In the genomic region with DNA sequence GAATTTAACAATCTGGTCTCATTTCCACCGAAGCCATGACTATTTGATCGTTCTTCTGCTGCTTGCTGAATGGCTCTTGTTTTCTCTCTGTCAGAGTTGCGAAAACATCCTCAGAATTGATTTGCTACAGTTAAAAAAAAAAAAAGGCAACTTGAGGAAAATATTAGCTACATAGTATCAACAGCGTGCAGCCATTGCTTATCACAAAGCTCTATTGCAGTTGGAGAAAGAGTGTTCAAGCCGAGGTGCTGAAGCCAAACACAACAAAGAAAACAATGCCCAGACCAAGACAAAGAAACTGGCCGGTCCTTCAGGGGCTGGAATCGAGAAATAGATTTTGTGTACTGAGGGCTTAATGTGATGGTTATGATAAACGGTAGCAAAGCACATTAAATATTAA, we compare ENCODE assay signal across 27 mouse cellular contexts. TPM values are rescaled to one million over a fixed set of nuclear protein-coding genes. Genes with fewer than 3 reads are reported as not detected.
DNase-seq lines count a peak whose midpoint lies in the region; ATAC-seq and TF ChIP-seq lines count a peak whose summit lies in the region.
"Had no signal": no experiment of that assay in that cellular context is flagged by ENCODE, and none has a peak within 500 bp of the region (broad histone marks: within the 10 kb centered on the region; RNA-seq: fewer than 3 reads in every experiment).

No protein-coding gene starts in this region.

- ATAC-seq in heart, embryonic 11.5 days (replicated peaks; ENCODE audit: insufficient number of reproducible peaks, low FRiP score, low TSS enrichment) = no peak
- ATAC-seq in heart, embryonic 14.5 days (ENCODE audit: insufficient number of reproducible peaks, insufficient read depth, low FRiP score, low read depth) = no peak
- no peak for ATAC-seq in liver, embryonic 12.5 days
- ATAC-seq in liver, postnatal 0 days = no peak
- ATAC-seq: forebrain, embryonic 15.5 days; intestine, postnatal 0 days had no signal

- no peaks in the 10 kb centered on the region for H3K79me2 ChIP-seq in heart, adult 2 months (replicated peaks; ENCODE audit: control insufficient read depth, insufficient read depth, low read length)

- WGBS in heart, embryonic 11.5 days (ENCODE audit: insufficient replicate concordance) = 63% methylated on average over 8 of the region's 8 CpGs
- 49% methylated on average over 8 of the region's 8 CpGs for WGBS in heart, adult 2 months
- WGBS in heart, embryonic 14.5 days = 65% methylated on average over 8 of the region's 8 CpGs
- WGBS in liver, embryonic 12.5 days (ENCODE audit: insufficient replicate concordance) = 41% methylated on average over 8 of the region's 8 CpGs
- WGBS in liver, postnatal 0 days (ENCODE audit: insufficient replicate concordance) = 47% methylated on average over 8 of the region's 8 CpGs

- no peaks in the 10 kb centered on the region for H3K27me3 ChIP-seq in heart, embryonic 11.5 days (ENCODE audit: control insufficient read depth, insufficient read depth, low read length)
- no peaks in the 10 kb centered on the region for H3K27me3 ChIP-seq in heart, adult 2 months (ENCODE audit: control insufficient read depth, insufficient read depth, low read length)
- no peaks in the 10 kb centered on the region for H3K27me3 ChIP-seq in heart, embryonic 14.5 days (ENCODE audit: control insufficient read depth, insufficient read depth, low read length)
- H3K27me3 ChIP-seq in liver, embryonic 12.5 days (replicated peaks) = no peaks in the 10 kb centered on the region
- H3K27me3 ChIP-seq in liver, postnatal 0 days (ENCODE audit: insufficient read depth, low read length) = no peaks in the 10 kb centered on the region
- H3K27me3 ChIP-seq: CH12.LX; embryonic facial prominence, embryonic 13.5 days; forebrain, embryonic 12.5 days; forebrain, embryonic 15.5 days; hindbrain, embryonic 12.5 days; hindbrain, embryonic 15.5 days had no signal

- H3K4me3 ChIP-seq in heart, embryonic 11.5 days (ENCODE audit: low read depth, low read length) = no peak overlapping the region
- no peak overlapping the region for H3K4me3 ChIP-seq in heart, adult 2 months
- H3K4me3 ChIP-seq in heart, embryonic 14.5 days (ENCODE audit: control insufficient read depth in 1 of 2, insufficient read depth in 1 of 2, low read depth in 1 of 2, low read length in 2 of 2) = no peak overlapping the region
- H3K4me3 ChIP-seq in liver, embryonic 12.5 days = no peak overlapping the region
- no peak overlapping the region for H3K4me3 ChIP-seq in liver, postnatal 0 days (ENCODE audit: low read depth, low read length)
- H3K4me3 ChIP-seq: embryonic facial prominence, embryonic 10.5 days; embryonic facial prominence, embryonic 13.5 days; erythroblast, embryonic 14.5 days; forebrain, embryonic 12.5 days; forebrain, embryonic 15.5 days; hindbrain, embryonic 12.5 days; hindbrain, embryonic 15.5 days had no signal

- DNase-seq in heart, adult 2 months = no peak
- DNase-seq in heart, adult 18-20 months = no peak
- DNase-seq in liver, postnatal 0 days = no peak
- no peak for DNase-seq in cerebellum, postnatal 14 days
- DNase-seq: adrenal gland, adult 2 months; adrenal gland, postnatal 14 days; B cell, adult 2 months; cerebellum, adult 11 months; cerebellum, adult 2 months; cerebellum, adult 9-11 months; cerebellum, postnatal 36 days; embryo, embryonic 11 days; gastrocnemius, postnatal 25 days; kidney, adult 2 months had no signal

- no peak for TF ChIP-seq CTCF in heart, adult 2 months (IDR thresholded peaks at IDR 0.05)
- no peak for TF ChIP-seq CTCF in liver, postnatal 0 days (IDR thresholded peaks at IDR 0.05; ENCODE audit: low read depth)

- H3K4me1 ChIP-seq in heart, embryonic 11.5 days (ENCODE audit: control insufficient read depth, insufficient read depth, low read length) = peaks cover 15% of the 10 kb centered on the region
- no peaks in the 10 kb centered on the region; the same call in none of the 2 replicates for H3K4me1 ChIP-seq in heart, adult 2 months (ENCODE audit: control insufficient read depth, insufficient read depth, low read length)
- peaks cover 25 to 32% of the 10 kb centered on the region in 2 experiments for H3K4me1 ChIP-seq in heart, embryonic 14.5 days (ENCODE audit: control insufficient read depth in 2 of 2, insufficient read depth in 2 of 2, low read length in 2 of 2)
- H3K4me1 ChIP-seq in liver, embryonic 12.5 days = peaks cover 64% of the 10 kb centered on the region
- H3K4me1 ChIP-seq in liver, postnatal 0 days (ENCODE audit: insufficient read depth) = peaks cover 20% of the 10 kb centered on the region
- H3K4me1 ChIP-seq: embryonic facial prominence, embryonic 10.5 days; embryonic facial prominence, embryonic 13.5 days; forebrain, embryonic 12.5 days; forebrain, embryonic 15.5 days; hindbrain, embryonic 12.5 days; hindbrain, embryonic 15.5 days had no signal

- no peak for TF ChIP-seq POLR2A in heart, adult 2 months (IDR thresholded peaks at IDR 0.05; ENCODE audit: insufficient read depth, low read depth, low read length)

- H3K27ac ChIP-seq in heart, embryonic 11.5 days (ENCODE audit: low read depth, low read length) = 0 out of 2 replicates have a peak overlapping the region, but pooled peaks have one; percentile 50
- H3K27ac ChIP-seq in heart, adult 2 months = no peak overlapping the region
- peak overlapping the region; percentile 35 to 76; a peak in 1 of 4 replicates for H3K27ac ChIP-seq in heart, embryonic 14.5 days (replicated peaks in 1 of 2; ENCODE audit: control insufficient read depth in 1 of 2, insufficient read depth in 1 of 2, low read depth in 2 of 2, low read length in 2 of 2)
- 0 out of 2 replicates have a peak overlapping the region, but pooled peaks have one; percentile 7 for H3K27ac ChIP-seq in liver, embryonic 12.5 days
- no peak overlapping the region for H3K27ac ChIP-seq in liver, postnatal 0 days (ENCODE audit: low read depth)
- H3K27ac ChIP-seq: embryonic facial prominence, embryonic 10.5 days; embryonic facial prominence, embryonic 13.5 days; forebrain, embryonic 12.5 days; forebrain, embryonic 15.5 days; hindbrain, embryonic 12.5 days; hindbrain, embryonic 15.5 days had no signal

- H3K9me3 ChIP-seq in heart, embryonic 11.5 days (replicated peaks; ENCODE audit: control insufficient read depth, low read length) = no peaks in the 10 kb centered on the region
- no peaks in the 10 kb centered on the region for H3K9me3 ChIP-seq in heart, embryonic 14.5 days (ENCODE audit: control insufficient read depth, low read length)
- H3K9me3 ChIP-seq in liver, embryonic 12.5 days (replicated peaks) = no peaks in the 10 kb centered on the region
- H3K9me3 ChIP-seq in liver, postnatal 0 days (ENCODE audit: low read length) = no peaks in the 10 kb centered on the region
- H3K9me3 ChIP-seq: embryonic facial prominence, embryonic 10.5 days; embryonic facial prominence, embryonic 13.5 days; forebrain, embryonic 12.5 days; forebrain, embryonic 15.5 days; hindbrain, embryonic 12.5 days; hindbrain, embryonic 15.5 days had no signal

- no peak overlapping the region for H3K4me2 ChIP-seq in heart, embryonic 11.5 days
- no peak overlapping the region for H3K4me2 ChIP-seq in heart, embryonic 14.5 days (ENCODE audit: low read length)
- no peak overlapping the region for H3K4me2 ChIP-seq in liver, embryonic 12.5 days
- H3K4me2 ChIP-seq in liver, postnatal 0 days (ENCODE audit: low read depth, low read length) = no peak overlapping the region
- H3K4me2 ChIP-seq: embryonic facial prominence, embryonic 13.5 days; forebrain, embryonic 12.5 days; forebrain, embryonic 15.5 days; hindbrain, embryonic 12.5 days; hindbrain, embryonic 15.5 days had no signal

- intact Hi-C loops in heart, adult 2 months (cut with DNase I) = loop anchor here (5.0 kb wide), 1 partner anchor 48 kb away; the partner anchor contains the start of gene Plcg2

- H3K9ac ChIP-seq in heart, embryonic 11.5 days (ENCODE audit: low read depth, low read length) = no peak overlapping the region
- no peak overlapping the region for H3K9ac ChIP-seq in heart, adult 2 months (ENCODE audit: low read depth, low read length)
- H3K9ac ChIP-seq in heart, embryonic 14.5 days (ENCODE audit: low read length) = no peak overlapping the region
- no peak overlapping the region for H3K9ac ChIP-seq in liver, embryonic 12.5 days
- H3K9ac ChIP-seq in liver, postnatal 0 days (replicated peaks) = no peak overlapping the region
- H3K9ac ChIP-seq: embryonic facial prominence, embryonic 13.5 days; forebrain, embryonic 12.5 days; forebrain, embryonic 15.5 days; hindbrain, embryonic 12.5 days; hindbrain, embryonic 15.5 days had no signal

- H3K36me3 ChIP-seq in heart, embryonic 11.5 days (ENCODE audit: control insufficient read depth, insufficient read depth, low read length) = no peaks in the 10 kb centered on the region
- H3K36me3 ChIP-seq in heart, adult 2 months (ENCODE audit: control insufficient read depth, insufficient read depth, low read length) = no peaks in the 10 kb centered on the region
- no peaks in the 10 kb centered on the region for H3K36me3 ChIP-seq in heart, embryonic 14.5 days (ENCODE audit: control insufficient read depth, insufficient read depth, low read length)
- no peaks in the 10 kb centered on the region for H3K36me3 ChIP-seq in liver, embryonic 12.5 days
- no peaks in the 10 kb centered on the region for H3K36me3 ChIP-seq in liver, postnatal 0 days (replicated peaks; ENCODE audit: insufficient read depth, low read length)
- H3K36me3 ChIP-seq: embryonic facial prominence, embryonic 10.5 days; embryonic facial prominence, embryonic 13.5 days; forebrain, embryonic 12.5 days; forebrain, embryonic 15.5 days; G1E; hindbrain, embryonic 12.5 days; hindbrain, embryonic 15.5 days had no signal

- TF ChIP-seq EP300 in heart, adult 2 months (IDR thresholded peaks at IDR 0.05; ENCODE audit: insufficient read depth, low read depth, low read length) = no peak
- TF ChIP-seq EP300 in liver, postnatal 0 days (IDR thresholded peaks at IDR 0.05; ENCODE audit: low read depth) = no peak; the same call in 1 of the 2 replicates

RNA-seq across cellular contexts. Expression of gene Plcg2, which starts 47.0 kb away (rescaled TPM):
- 4.7 and 6.7 TPM in 2 replicates for polyA plus RNA-seq in heart, embryonic 11.5 days (2014; fragmentation: Nextera tagmentation; extraction: Ambion mirVana)
- 1 to 10 TPM; 5.6 to 5.8 TPM for total RNA-seq in heart, adult 2 months (2021)
- 4.5 and 5.4 TPM in 2 replicates for polyA plus RNA-seq in heart, adult 2 months (2012; rRNA removed)
- 5.0 and 5.2 TPM in 2 replicates for polyA plus RNA-seq in heart, embryonic 14.5 days (2014; fragmentation: Nextera tagmentation; extraction: Ambion mirVana)
- 1 to 10 TPM; 7.6 to 8.5 TPM for total RNA-seq in heart, adult 18-20 months (2021)
- 11.9 and 13.3 TPM in 2 replicates for polyA plus RNA-seq in liver, embryonic 12.5 days (2016; fragmentation: Nextera tagmentation; extraction: Ambion mirVana)
- polyA plus RNA-seq in liver, postnatal 0 days (2015; fragmentation: Nextera tagmentation; extraction: Ambion mirVana) = 5.9 and 7.3 TPM in 2 replicates
- total RNA-seq: G1E had no signal
- polyA plus RNA-seq: G1E had no signal

Comparison
In these comparisons a context has a peak if more than half of its experiments do, and no peak if none do; other contexts are left out.
1. H3K27ac ChIP-seq: peak in heart, embryonic 11.5 days (single experiment), heart, embryonic 14.5 days (2 of 2) and liver, embryonic 12.5 days (single experiment); none in heart, adult 2 months (single experiment) and liver, postnatal 0 days (single experiment).